Mouse (Mus musculus): ENCODE data around the gene Dsp.

DNA sequence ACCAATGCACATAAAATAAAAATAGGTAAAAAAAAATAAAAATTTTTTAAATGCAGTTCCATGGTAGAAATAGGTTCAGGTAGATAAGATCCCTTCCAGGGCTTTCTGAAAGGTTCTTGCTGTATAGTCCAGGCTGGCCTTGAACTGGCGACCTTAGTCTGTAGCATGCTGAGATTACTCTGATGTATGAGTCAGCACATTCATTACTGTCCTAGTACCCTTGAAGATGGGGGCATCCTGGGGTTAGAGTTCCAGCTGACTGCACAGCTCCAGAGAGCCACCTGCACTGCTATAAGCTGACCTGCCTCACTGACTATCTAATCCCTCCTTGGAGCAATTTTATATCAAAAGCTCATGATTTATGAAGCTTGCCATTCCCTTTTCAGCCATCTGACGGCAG is 21.6 kb upstream of the Dsp start:
- no peak for TF ChIP-seq POLR2A (IDR thresholded peaks at IDR 0.05; ENCODE audit: control insufficient read depth, extremely low read depth, insufficient read depth, low read length, poor library complexity)
- no peak for TF ChIP-seq CTCF (IDR thresholded peaks at IDR 0.05; ENCODE audit: borderline replicate concordance, control insufficient read depth, extremely low read depth, insufficient read depth, low read length, poor library complexity)

Measured in thymus, adult 2 months (tissue).